Mouse (Mus musculus): Measurements from ENCODE around the gene Dhx16. TPM values are rescaled to one million over a fixed set of nuclear protein-coding genes. Genes with fewer than 3 reads are reported as not detected.

The Dhx16 gene
- total and polyA plus RNA-seq, 3 experiments, result 79.2 to 101 TPM; not detected in 1

DNA sequence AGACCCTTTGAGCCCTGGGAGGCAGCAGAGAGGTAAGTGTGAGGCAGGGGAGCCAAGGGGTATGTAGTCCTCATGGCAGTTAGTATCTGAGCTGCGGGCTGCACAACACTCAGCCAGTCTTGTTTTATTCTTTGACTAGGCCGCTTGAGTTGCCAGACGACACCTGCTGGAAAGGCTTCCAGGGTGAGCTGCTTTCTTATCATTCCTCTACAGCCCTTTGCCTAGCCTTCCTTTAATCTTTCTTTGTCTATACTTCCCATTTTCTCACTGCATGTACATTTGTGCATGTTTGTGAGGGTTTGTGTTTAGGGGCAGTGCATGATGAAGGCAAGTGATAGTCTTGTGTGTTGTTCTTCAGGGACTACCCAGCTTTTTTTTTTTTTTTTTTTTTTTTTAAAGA is 28.6 kb upstream of the Dhx16 start (continued):
- TF ChIP-seq BHLHE40 (IDR thresholded peaks at IDR 0.05; ENCODE audit: borderline replicate concordance, low read depth, low read length), result peak; percentile 63; the same call in 1 of the 2 replicates
- no peak for TF ChIP-seq POLR2AphosphoS5 (IDR thresholded peaks at IDR 0.05; ENCODE audit: borderline replicate concordance, low read depth, low read length)
- peak; percentile 24; the same call in 1 of the 2 replicates for TF ChIP-seq UBTF (IDR thresholded peaks at IDR 0.05; ENCODE audit: borderline replicate concordance, insufficient read depth, low read depth, low read length)
- peak; percentile 94 to 98 for TF ChIP-seq EP300 (IDR thresholded peaks at IDR 0.05; ENCODE audit: low read depth in 1 of 2, low read length in 2 of 2)
- 0 out of 2 replicates have a peak, but pooled peaks have one; percentile 43 for TF ChIP-seq ELF1 (IDR thresholded peaks at IDR 0.05; ENCODE audit: low read depth, low read length)
- TF ChIP-seq RAD21 (IDR thresholded peaks at IDR 0.05; ENCODE audit: low read depth, low read length), result peak; percentile 4
- TF ChIP-seq POLR2A (IDR thresholded peaks at IDR 0.05; ENCODE audit: control insufficient read depth in 1 of 2, insufficient read depth in 1 of 2, low read depth in 1 of 2, low read length in 2 of 2, poor library complexity in 1 of 2), result peak in 1 of 2 experiments; percentile 37; a peak in 1 of 4 replicates
- no peak for TF ChIP-seq MEF2A (IDR thresholded peaks at IDR 0.05; ENCODE audit: extremely low read depth, insufficient replicate concordance, low read depth, low read length, poor library complexity, severe bottlenecking)
- TF ChIP-seq MAX (IDR thresholded peaks at IDR 0.05; ENCODE audit: low read length), result peak; percentile 49; the same call in 1 of the 2 replicates
- TF ChIP-seq TBP (IDR thresholded peaks at IDR 0.05; ENCODE audit: low read depth, low read length), result no peak; the same call in none of the 2 replicates

DNA sequence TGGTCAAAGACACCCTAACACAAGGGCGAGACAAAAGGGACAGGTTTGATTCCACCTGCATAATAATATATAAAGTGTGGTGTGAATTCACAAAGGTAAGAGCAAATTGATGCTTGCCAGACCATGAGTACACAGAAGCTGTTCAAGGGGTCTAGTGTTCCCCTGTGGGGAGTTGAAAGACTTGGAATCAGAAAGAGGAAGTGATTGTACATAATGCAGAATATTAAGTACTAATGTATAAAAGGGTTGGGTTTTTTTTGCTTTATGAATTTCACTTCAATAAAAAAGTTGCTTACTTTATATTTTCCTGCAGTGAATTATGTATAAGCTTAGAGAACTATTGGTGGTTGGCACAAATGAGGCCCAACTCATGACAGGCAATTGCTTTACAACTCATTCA is 20.2 kb upstream of the Dhx16 start:
- H3K36me3 ChIP-seq (ENCODE audit: control insufficient read depth in 1 of 2, insufficient read depth in 2 of 2, low read length in 2 of 2), result peaks cover 3 to 14% of the 10 kb centered on the region in 2 experiments; a peak in 3 of 4 replicates
- H3K27ac ChIP-seq (ENCODE audit: control insufficient read depth, low read depth, low read length), result no peak overlapping the region
- H3K79me2 ChIP-seq (ENCODE audit: control insufficient read depth, insufficient read depth, low read length, poor library complexity), result no peaks in the 10 kb centered on the region; the same call in 1 of the 2 replicates
- no peaks in the 10 kb centered on the region for H3K27me3 ChIP-seq (ENCODE audit: control insufficient read depth in 1 of 2, insufficient read depth in 2 of 2, low read length in 2 of 2)
- H3K4me1 ChIP-seq (ENCODE audit: control insufficient read depth in 1 of 2, insufficient read depth in 2 of 2, low read length in 2 of 2), result peaks cover 3 to 20% of the 10 kb centered on the region in 2 experiments; a peak in 3 of 4 replicates
- no peak overlapping the region for H3K9ac ChIP-seq (ENCODE audit: control insufficient read depth, low read depth, low read length, poor library complexity, severe bottlenecking)
- H3K9me3 ChIP-seq (replicated peaks; ENCODE audit: insufficient read depth, low read length), result no peaks in the 10 kb centered on the region
- no peak overlapping the region for H3K4me3 ChIP-seq (ENCODE audit: control insufficient read depth in 1 of 2, insufficient read depth in 1 of 2, low read depth in 2 of 2, low read length in 2 of 2)
- DNase-seq (ENCODE audit: low read depth, low spot score), result peak; percentile 54
- TF ChIP-seq MYB (IDR thresholded peaks at IDR 0.05; ENCODE audit: low read depth, low read length) (no peak), CTCF (IDR thresholded peaks at IDR 0.05 in 2 of 3, conservative IDR thresholded peaks at IDR 0.05 in 1 of 3; ENCODE audit: control insufficient read depth in 1 of 3, insufficient read depth in 1 of 3, low read depth in 2 of 3, low read length in 3 of 3, poor library complexity in 1 of 3, severe bottlenecking in 1 of 3) (no peak), BHLHE40 (IDR thresholded peaks at IDR 0.05; ENCODE audit: borderline replicate concordance, low read depth, low read length) (no peak), MAX (IDR thresholded peaks at IDR 0.05; ENCODE audit: low read length) (no peak), TBP (IDR thresholded peaks at IDR 0.05; ENCODE audit: low read depth, low read length) (no peak), POLR2AphosphoS5 (IDR thresholded peaks at IDR 0.05; ENCODE audit: borderline replicate concordance, low read depth, low read length) (no peak), EP300 (IDR thresholded peaks at IDR 0.05; ENCODE audit: low read depth in 1 of 2, low read length in 2 of 2) (no peak), ZNF384 (IDR thresholded peaks at IDR 0.05; ENCODE audit: low read depth, low read length) (no peak), MEF2A (IDR thresholded peaks at IDR 0.05; ENCODE audit: extremely low read depth, insufficient replicate concordance, low read depth, low read length, poor library complexity, severe bottlenecking) (no peak)

DNA sequence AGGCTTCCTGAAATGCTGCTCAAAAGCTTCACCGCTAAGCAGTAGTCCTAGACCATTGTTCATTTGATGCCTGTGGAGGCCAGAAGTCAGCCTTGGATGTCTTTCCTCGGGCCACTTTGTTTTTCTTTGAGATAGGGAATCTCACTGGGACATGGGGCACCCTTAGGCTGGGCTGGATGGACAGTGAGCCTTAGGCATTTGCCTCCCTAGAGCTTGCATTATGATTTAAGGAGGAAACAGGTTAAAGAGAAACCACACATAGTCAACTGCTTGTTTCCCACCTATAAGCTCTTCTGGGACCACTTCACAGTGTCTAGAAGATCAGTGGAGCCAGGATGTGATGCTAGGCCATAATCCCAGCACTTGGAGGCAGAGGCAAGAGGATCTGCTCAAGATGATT is 19.8 kb upstream of the Dhx16 start:
- Histone ChIP-seq H3K4me3 (ENCODE audit: control insufficient read depth in 1 of 2, insufficient read depth in 1 of 2, low read depth in 2 of 2, low read length in 2 of 2) (no peak overlapping the region), H3K9ac (ENCODE audit: control insufficient read depth, low read depth, low read length, poor library complexity, severe bottlenecking) (no peak overlapping the region), H3K27me3 (ENCODE audit: control insufficient read depth in 1 of 2, insufficient read depth in 2 of 2, low read length in 2 of 2) (no peaks in the 10 kb centered on the region), H3K4me1 (ENCODE audit: control insufficient read depth in 1 of 2, insufficient read depth in 2 of 2, low read length in 2 of 2) (peaks cover 3 to 22% of the 10 kb centered on the region in 2 experiments; a peak in 3 of 4 replicates), H3K36me3 (ENCODE audit: control insufficient read depth in 1 of 2, insufficient read depth in 2 of 2, low read length in 2 of 2) (peaks cover 3 to 14% of the 10 kb centered on the region in 2 experiments; a peak in 3 of 4 replicates), H3K9me3 (replicated peaks; ENCODE audit: insufficient read depth, low read length) (no peaks in the 10 kb centered on the region), H3K27ac (ENCODE audit: control insufficient read depth, low read depth, low read length) (no peak overlapping the region), H3K79me2 (ENCODE audit: control insufficient read depth, insufficient read depth, low read length, poor library complexity) (no peaks in the 10 kb centered on the region; the same call in 1 of the 2 replicates)
- no peak for DNase-seq (ENCODE audit: low read depth, low spot score)
- TF ChIP-seq POLR2AphosphoS2 (IDR thresholded peaks at IDR 0.05; ENCODE audit: low read length), result 0 out of 2 replicates have a peak, but pooled peaks have one; percentile 15
- no peak for TF ChIP-seq SMC3 (IDR thresholded peaks at IDR 0.05; ENCODE audit: low read depth, low read length)
